Mouse (Mus musculus) heart, embryonic 13.5 days (tissue): ENCODE data around the gene Pheta2. TPM values are rescaled to one million over a fixed set of nuclear protein-coding genes. Genes with fewer than 3 reads are reported as not detected.

Experiments
- ATAC-seq: fragments of 200-750 bp; cut with Nextera tagmentation; 2 replicates; pipeline ENCODE4 v1.8.0; 2017; ENCODE audit warnings: moderate TSS enrichment; ENCODE audit not compliant: insufficient number of reproducible peaks, low FRiP score, low TSS enrichment; ENCODE audit errors: extremely low read depth
- H3K27ac ChIP-seq: fragments of 300-500 bp; sonication (generic); replicated peaks from 2 replicates; pipeline ENCODE4 v1.5.1; 2015; ENCODE audit warnings: moderate library complexity, mild to moderate bottlenecking, inconsistent platforms
- H3K27me3 ChIP-seq: fragments of 300-500 bp; sonication (generic); replicated peaks from 2 replicates; pipeline ENCODE4 v1.6.1; 2015; ENCODE audit warnings: mild to moderate bottlenecking, inconsistent platforms
- H3K36me3 ChIP-seq: fragments of 300-500 bp; sonication (generic); 2 replicates; pipeline ENCODE4 v1.6.1; 2015; ENCODE audit warnings: mild to moderate bottlenecking, inconsistent platforms
- H3K4me1 ChIP-seq: fragments of 300-500 bp; sonication (generic); 2 replicates; pipeline ENCODE4 v1.6.1; 2015; ENCODE audit warnings: inconsistent platforms
- H3K4me2 ChIP-seq: fragments of 300-500 bp; sonication (generic); 2 replicates; pipeline ENCODE4 v1.6.1; 2015; ENCODE audit warnings: inconsistent platforms, mild to moderate bottlenecking, moderate library complexity
- H3K4me3 ChIP-seq: fragments of 300-500 bp; sonication (generic); 2 replicates; pipeline ENCODE4 v1.5.1; 2015; ENCODE audit warnings: moderate library complexity, mild to moderate bottlenecking, inconsistent platforms
- H3K9ac ChIP-seq: fragments of 300-500 bp; sonication (generic); 2 replicates; pipeline ENCODE4 v1.6.1; 2015; ENCODE audit warnings: inconsistent platforms, mild to moderate bottlenecking, moderate library complexity
- H3K9me3 ChIP-seq: fragments of 300-500 bp; sonication (generic); 2 replicates; pipeline ENCODE4 v1.6.1; 2016; ENCODE audit warnings: inconsistent platforms
- WGBS: fragments of 180-500 bp; shearing (Covaris S2); methylation state at CpG from one replicate; pipeline ENCODE4 v1.1.7; 2015; ENCODE audit warnings: mixed read lengths; 5-methylcytosine and 5-hydroxymethylcytosine counted together
- polyA plus RNA-seq: library from polyadenylated mRNA; unstranded; fragments of >200 nt; fragmentation: Nextera tagmentation; extraction: Ambion mirVana; gene quantifications from 2 replicates; pipeline ENCODE4 v1.2.1, GENCODE M21; 2015

Pheta2 gene
- polyA plus RNA-seq, 1 experiment from 2014 or later: 9.2 TPM

DNA sequence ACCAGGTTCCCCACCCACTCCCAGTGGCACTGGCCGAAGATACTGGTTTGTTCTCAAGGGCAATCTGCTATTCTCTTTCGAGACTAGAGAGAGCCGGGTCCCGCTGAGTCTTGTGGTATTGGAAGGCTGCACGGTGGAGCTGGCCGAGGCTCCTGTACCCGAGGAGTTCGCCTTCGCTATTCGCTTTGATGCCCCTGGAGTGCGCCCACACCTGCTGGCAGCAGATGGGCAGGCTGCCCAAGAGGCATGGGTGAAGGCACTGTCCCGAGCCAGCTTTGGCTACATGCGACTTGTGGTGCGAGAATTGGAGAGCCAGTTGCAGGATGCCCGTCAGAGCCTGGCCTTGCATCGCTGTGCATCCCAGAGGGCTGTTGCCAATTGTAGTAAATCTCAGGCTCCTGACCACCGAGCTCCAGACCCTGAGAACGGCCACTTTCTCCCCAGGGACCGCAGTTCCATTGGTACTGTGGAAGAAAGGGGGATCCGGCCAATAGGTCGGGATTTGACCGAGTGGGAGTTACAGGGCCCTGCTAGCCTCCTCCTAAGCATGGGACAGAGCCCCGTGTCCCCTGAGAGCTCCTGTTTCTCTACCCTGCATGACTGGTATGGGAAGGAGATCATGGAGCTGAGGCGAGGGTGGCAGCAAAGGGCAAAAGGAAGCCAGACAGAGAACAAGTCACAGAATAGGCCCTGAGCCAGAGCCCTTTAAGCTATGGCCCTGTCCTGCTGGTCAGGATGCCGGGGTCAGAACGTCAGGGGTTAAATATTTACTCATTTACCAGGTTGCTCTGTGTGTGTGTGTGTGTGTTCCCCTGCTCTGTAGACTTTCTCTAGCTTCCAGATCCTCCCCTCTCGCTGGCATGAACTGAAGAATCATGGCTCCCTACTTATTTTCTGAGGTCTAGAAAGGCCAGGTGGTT is 4.9 kb downstream of the Pheta2 start:
- ATAC-seq: no peak
- H3K4me3 ChIP-seq: peak overlapping the region; percentile 8; the same call in 1 of the 2 replicates
- peak overlapping the region; percentile 93 for H3K4me2 ChIP-seq
- H3K4me1 ChIP-seq: peaks cover 59% of the 10 kb centered on the region
- peaks cover 18% of the 10 kb centered on the region for H3K36me3 ChIP-seq
- no peaks in the 10 kb centered on the region for H3K27me3 ChIP-seq
- H3K27ac ChIP-seq: peak overlapping the region; percentile 89
- no peaks in the 10 kb centered on the region for H3K9me3 ChIP-seq
- WGBS: 87% methylated on average over 27 of the region's 27 CpGs
- H3K9ac ChIP-seq: peak overlapping the region; percentile 42; the same call in 1 of the 2 replicates

DNA sequence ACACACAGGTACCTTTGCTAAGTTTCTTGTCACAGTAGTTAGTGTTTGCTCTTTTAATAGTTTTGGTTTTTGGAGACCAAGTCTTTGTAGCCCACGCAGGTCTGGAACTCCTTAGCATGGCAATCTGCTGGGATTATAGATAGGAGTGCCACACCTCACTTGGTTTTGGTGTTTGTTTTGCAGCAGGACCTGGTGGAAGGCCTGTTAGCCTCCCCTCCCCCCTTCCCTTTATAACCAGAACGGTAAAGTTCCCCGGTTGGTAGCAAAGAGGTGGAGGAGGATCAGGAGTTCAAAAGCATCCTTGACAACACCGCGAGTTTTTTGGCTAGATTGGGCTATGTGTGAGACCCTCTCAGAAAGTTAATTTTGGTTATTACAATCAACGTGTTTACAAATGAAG is 6.2 kb downstream of the Pheta2 start:
- whole genome bisulfite sequencing: 80% methylated on average over 6 of the region's 6 CpGs
- peak overlapping the region; percentile 74; the same call in 1 of the 2 replicates for H3K4me3 ChIP-seq
- peak overlapping the region; percentile 34; the same call in 1 of the 2 replicates for H3K9ac ChIP-seq
- H3K36me3 ChIP-seq: peaks cover 32% of the 10 kb centered on the region
- H3K9me3 ChIP-seq: no peaks in the 10 kb centered on the region
- H3K4me2 ChIP-seq: peak overlapping the region; percentile 93
- no peak for ATAC-seq
- H3K27ac ChIP-seq: peak overlapping the region; percentile 61
- H3K4me1 ChIP-seq: peaks cover 52% of the 10 kb centered on the region
- no peaks in the 10 kb centered on the region for H3K27me3 ChIP-seq

DNA sequence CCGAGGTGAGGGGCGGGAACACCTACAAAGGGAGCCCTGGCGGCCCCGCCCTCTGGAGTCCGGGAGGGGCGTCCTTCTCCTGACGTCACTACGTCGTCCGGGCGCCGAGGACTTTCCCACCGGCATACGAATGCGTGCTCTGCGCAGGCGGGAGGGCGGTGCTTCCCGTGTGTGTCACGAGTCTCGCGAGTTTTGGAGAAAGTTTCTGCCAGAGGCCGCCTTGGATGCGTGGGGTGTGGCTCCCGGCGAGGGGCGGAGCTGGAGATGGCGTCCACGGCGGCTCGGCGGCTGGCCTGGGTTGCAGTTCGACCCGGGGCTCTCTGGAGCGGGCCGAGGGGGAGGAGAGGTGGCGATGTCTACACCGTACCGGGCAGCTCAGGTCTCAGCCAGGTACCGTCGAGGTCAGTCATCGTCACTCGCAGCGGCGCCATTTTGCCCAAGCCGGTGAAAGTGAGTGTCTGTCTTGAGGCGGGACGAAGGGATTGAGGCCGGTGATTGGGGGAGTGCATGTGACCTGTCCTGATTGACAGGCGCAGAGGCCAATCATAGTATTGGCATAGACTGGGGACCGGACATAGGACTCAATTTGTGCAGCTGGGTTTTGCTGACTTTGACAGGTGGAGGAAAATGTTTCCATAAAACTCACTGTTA is 7.2 kb downstream of the Pheta2 start:
- under 1% methylated on average over 51 of the region's 51 CpGs for WGBS
- peak; percentile 89 for ATAC-seq
- Histone ChIP-seq H3K27me3 (no peaks in the 10 kb centered on the region), H3K9ac (peak overlapping the region; percentile 87), H3K4me2 (peak overlapping the region; percentile 93), H3K36me3 (peaks cover 42% of the 10 kb centered on the region), H3K9me3 (no peaks in the 10 kb centered on the region), H3K4me3 (peak overlapping the region; percentile 74), H3K4me1 (peaks cover 47% of the 10 kb centered on the region), H3K27ac (peak overlapping the region; percentile 90)

GRCm38 (mm10) chr15:82346580-82347302 is 8.0 kb downstream of the Pheta2 start:
- H3K4me3 ChIP-seq: peak overlapping the region; percentile 74
- WGBS: 46% methylated on average over 14 of the region's 14 CpGs
- peak overlapping the region; percentile 87 for H3K9ac ChIP-seq
- H3K36me3 ChIP-seq: peaks cover 46% of the 10 kb centered on the region
- peak overlapping the region; percentile 93 for H3K4me2 ChIP-seq
- no peak for ATAC-seq
- peak overlapping the region; percentile 90 for H3K27ac ChIP-seq
- H3K4me1 ChIP-seq: peaks cover 47% of the 10 kb centered on the region
- no peaks in the 10 kb centered on the region for H3K9me3 ChIP-seq
- H3K27me3 ChIP-seq: no peaks in the 10 kb centered on the region

- Histone ChIP-seq H3K27ac (peak overlapping the region; percentile 90), H3K36me3 (peaks cover 46% of the 10 kb centered on the region), H3K9me3 (no peaks in the 10 kb centered on the region), H3K4me1 (peaks cover 47% of the 10 kb centered on the region), H3K4me2 (peak overlapping the region; percentile 93), H3K27me3 (no peaks in the 10 kb centered on the region), H3K9ac (peak overlapping the region; percentile 87), H3K4me3 (peak overlapping the region; percentile 74)
- no peak for ATAC-seq
- WGBS: 80% methylated on average over 4 of the region's 4 CpGs
Observed at GRCm38 (mm10) chr15:82347303-82347676, 8.5 kb downstream of the Pheta2 start.

- Histone ChIP-seq H3K4me2 (peak overlapping the region; percentile 93), H3K4me1 (peaks cover 48% of the 10 kb centered on the region), H3K9me3 (no peaks in the 10 kb centered on the region), H3K4me3 (peak overlapping the region; percentile 74), H3K27me3 (no peaks in the 10 kb centered on the region), H3K9ac (peak overlapping the region; percentile 87; the same call in 1 of the 2 replicates), H3K36me3 (peaks cover 46% of the 10 kb centered on the region), H3K27ac (no peak overlapping the region)
- no peak for ATAC-seq
- WGBS: 91% methylated on average over 12 of the region's 12 CpGs
Observed at GRCm38 (mm10) chr15:82347852-82348251, 9.1 kb downstream of the Pheta2 start.

GRCm38 (mm10) chr15:82348258-82348998 is 9.7 kb downstream of the Pheta2 start:
- Histone ChIP-seq H3K36me3 (peaks cover 46% of the 10 kb centered on the region), H3K9ac (peak overlapping the region; percentile 87; the same call in 1 of the 2 replicates), H3K4me2 (peak overlapping the region; percentile 93), H3K27me3 (no peaks in the 10 kb centered on the region), H3K9me3 (no peaks in the 10 kb centered on the region), H3K4me1 (peaks cover 54% of the 10 kb centered on the region), H3K27ac (no peak overlapping the region), H3K4me3 (peak overlapping the region; percentile 74; the same call in 1 of the 2 replicates)
- WGBS: 82% methylated on average over 8 of the region's 8 CpGs
- ATAC-seq: no peak

DNA sequence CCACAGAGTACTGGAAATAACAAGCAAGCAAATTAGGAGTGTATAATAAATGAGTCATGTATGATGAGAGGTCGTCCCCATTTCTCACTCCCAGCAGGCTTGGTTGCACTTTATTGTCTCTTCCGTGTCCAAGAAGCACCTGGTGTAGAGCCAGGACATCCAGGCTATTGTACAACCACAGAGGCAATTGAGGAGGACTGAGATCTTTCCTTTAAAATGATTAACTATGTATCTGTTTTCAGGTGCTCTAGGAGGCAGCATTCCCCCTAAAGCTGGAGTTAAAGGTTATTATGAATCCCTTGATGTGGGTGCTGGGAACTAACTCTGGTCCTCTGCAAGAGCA is 10.2 kb downstream of the Pheta2 start:
- no peaks in the 10 kb centered on the region for H3K9me3 ChIP-seq
- WGBS: 84% methylated on average over 2 of the region's 2 CpGs
- H3K4me3 ChIP-seq: no peak overlapping the region
- H3K9ac ChIP-seq: no peak overlapping the region
- no peak for ATAC-seq
- H3K4me2 ChIP-seq: peak overlapping the region; percentile 93; the same call in 1 of the 2 replicates
- peaks cover 44% of the 10 kb centered on the region for H3K36me3 ChIP-seq
- peaks cover 55% of the 10 kb centered on the region for H3K4me1 ChIP-seq
- no peaks in the 10 kb centered on the region for H3K27me3 ChIP-seq
- H3K27ac ChIP-seq: no peak overlapping the region

- WGBS: 89% methylated on average over 4 of the region's 4 CpGs
Observed at GRCm38 (mm10) chr15:82350349-82350748, 11.6 kb downstream of the Pheta2 start.

DNA sequence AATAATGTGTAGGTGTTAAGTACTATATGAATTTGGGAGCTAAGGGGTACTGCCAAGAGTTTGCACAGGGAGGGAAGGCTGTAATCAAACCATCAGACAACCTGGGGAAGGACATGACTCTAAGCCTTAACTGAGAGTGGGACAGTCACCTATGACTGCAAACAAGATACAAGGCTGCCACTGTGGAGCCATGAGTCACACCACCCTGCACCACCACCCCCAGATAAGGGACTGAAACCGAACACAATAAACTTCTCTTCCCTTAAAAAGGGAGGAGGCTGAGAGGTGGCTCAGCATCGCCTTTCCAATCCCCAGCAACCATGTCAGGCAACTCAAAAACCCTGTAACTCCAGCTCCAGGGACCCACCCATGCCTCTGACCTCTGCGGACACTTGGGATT is 12.7 kb downstream of the Pheta2 start:
- H3K36me3 ChIP-seq: peaks cover 42% of the 10 kb centered on the region
- 51% methylated on average over 3 of the region's 3 CpGs for WGBS
- H3K4me1 ChIP-seq: peaks cover 57% of the 10 kb centered on the region
- ATAC-seq: no peak
- H3K4me2 ChIP-seq: peak overlapping the region; percentile 90
- peak overlapping the region; percentile 37; the same call in 1 of the 2 replicates for H3K27ac ChIP-seq
- H3K9me3 ChIP-seq: no peaks in the 10 kb centered on the region
- peak overlapping the region; percentile 92 for H3K4me3 ChIP-seq
- H3K9ac ChIP-seq: peak overlapping the region; percentile 99
- H3K27me3 ChIP-seq: no peaks in the 10 kb centered on the region

More at GRCm38 (mm10) chr15:82350349-82350748, 11.6 kb downstream of the Pheta2 start:
- no peaks in the 10 kb centered on the region for H3K9me3 ChIP-seq
- no peak for ATAC-seq
- H3K9ac ChIP-seq: no peak overlapping the region; the same call in 1 of the 2 replicates
- H3K4me3 ChIP-seq: no peak overlapping the region
- no peak overlapping the region for H3K27ac ChIP-seq
- H3K27me3 ChIP-seq: no peaks in the 10 kb centered on the region
- peaks cover 58% of the 10 kb centered on the region for H3K4me1 ChIP-seq
- H3K4me2 ChIP-seq: peak overlapping the region; percentile 90
- H3K36me3 ChIP-seq: peaks cover 42% of the 10 kb centered on the region
